Mouse (Mus musculus) forebrain, embryonic 13.5 days (tissue): ENCODE measurements around the gene Slc30a1. TPM values are rescaled to one million over a fixed set of nuclear protein-coding genes. Genes with fewer than 3 reads are reported as not detected.

Source experiments
- ATAC-seq: fragments of 200-750 bp; cut with Nextera tagmentation; 2 replicates; pipeline ENCODE4 v1.8.0; 2017
- H3K27ac ChIP-seq: fragments of 300-500 bp; sonication (generic); 2 replicates; pipeline ENCODE4 v1.5.1; 2015; ENCODE audit warnings: inconsistent platforms, mild to moderate bottlenecking, moderate library complexity
- H3K27me3 ChIP-seq: fragments of 300-500 bp; sonication (generic); 2 replicates; pipeline ENCODE4 v1.6.1; 2015; ENCODE audit warnings: mild to moderate bottlenecking, inconsistent platforms
- H3K36me3 ChIP-seq: fragments of 300-500 bp; sonication (generic); 2 replicates; pipeline ENCODE4 v1.6.1; 2015; ENCODE audit warnings: mild to moderate bottlenecking, inconsistent platforms; ENCODE audit not compliant: poor library complexity, severe bottlenecking
- H3K4me1 ChIP-seq: fragments of 300-500 bp; sonication (generic); 2 replicates; pipeline ENCODE4 v1.6.1; 2015; ENCODE audit warnings: inconsistent platforms
- H3K4me2 ChIP-seq: fragments of 300-500 bp; sonication (generic); 2 replicates; pipeline ENCODE4 v1.6.1; 2015; ENCODE audit warnings: inconsistent platforms, mild to moderate bottlenecking, moderate library complexity
- H3K4me3 ChIP-seq: fragments of 300-500 bp; sonication (generic); 2 replicates; pipeline ENCODE4 v1.5.1; 2015; ENCODE audit warnings: mild to moderate bottlenecking, inconsistent platforms
- H3K9ac ChIP-seq: fragments of 300-500 bp; sonication (generic); 2 replicates; pipeline ENCODE4 v1.6.1; 2015; ENCODE audit warnings: mild to moderate bottlenecking, inconsistent platforms
- H3K9me3 ChIP-seq: fragments of 300-500 bp; sonication (generic); replicated peaks from 2 replicates; pipeline ENCODE4 v1.6.1; 2016; ENCODE audit warnings: inconsistent platforms
- WGBS: fragments of 180-500 bp; shearing (Covaris S2); methylation state at CpG from one replicate; pipeline ENCODE4 v1.1.7; 2015; 5-methylcytosine and 5-hydroxymethylcytosine counted together
- polyA plus RNA-seq: library from polyadenylated mRNA; unstranded; fragments of >200 nt; fragmentation: Nextera tagmentation; extraction: Ambion mirVana; gene quantifications from 2 replicates; pipeline ENCODE4 v1.2.1, GENCODE M21; 2015

The Slc30a1 gene
- polyA plus RNA-seq, 1 experiment from 2014 or later, result 1.6 TPM

GRCm38 (mm10) chr1:191950611-191951010 lies 44.0 kb downstream of the Slc30a1 start:
- Histone ChIP-seq H3K4me3 (no peak overlapping the region), H3K4me1 (no peaks in the 10 kb centered on the region), H3K4me2 (no peak overlapping the region), H3K9ac (no peak overlapping the region), H3K36me3 (no peaks in the 10 kb centered on the region), H3K9me3 (no peaks in the 10 kb centered on the region), H3K27me3 (no peaks in the 10 kb centered on the region), H3K27ac (no peak overlapping the region)
- no peak for ATAC-seq
- WGBS, result 56% methylated on average over 2 of the region's 2 CpGs

DNA sequence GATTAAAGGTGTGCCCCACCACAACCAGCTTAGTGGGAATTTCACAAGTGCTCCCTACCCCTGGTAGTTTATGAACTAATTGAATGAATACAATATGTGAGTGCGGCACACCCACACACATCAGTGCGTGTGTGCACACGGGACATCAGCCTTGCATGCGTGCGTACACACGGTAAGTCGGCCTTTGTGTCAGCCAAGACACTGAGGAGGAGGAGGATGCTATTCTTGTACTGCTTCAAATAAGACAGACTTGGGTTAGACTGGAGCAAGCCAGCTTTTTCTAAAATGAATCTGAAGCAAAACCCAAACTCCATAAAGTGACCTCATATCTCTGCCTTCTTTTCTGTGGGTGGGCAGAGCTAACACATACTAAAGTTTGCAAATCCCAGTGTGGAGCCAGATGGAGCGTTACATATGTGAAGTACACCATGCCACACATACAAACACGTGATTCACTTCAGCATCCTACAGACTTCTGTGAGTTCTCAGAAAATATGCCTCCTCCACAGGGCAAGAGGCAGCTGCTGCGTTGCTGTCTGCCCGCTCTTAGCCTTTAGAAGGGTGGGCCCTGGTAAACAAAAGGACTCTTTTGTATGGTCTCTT lies 46.3 kb downstream of the Slc30a1 start:
- Histone ChIP-seq H3K4me2 (no peak overlapping the region), H3K4me1 (no peaks in the 10 kb centered on the region), H3K9me3 (no peaks in the 10 kb centered on the region), H3K27ac (no peak overlapping the region), H3K9ac (no peak overlapping the region), H3K36me3 (no peaks in the 10 kb centered on the region), H3K4me3 (no peak overlapping the region), H3K27me3 (no peaks in the 10 kb centered on the region)
- no peak for ATAC-seq
- 84% methylated on average over 11 of the region's 11 CpGs for WGBS

DNA sequence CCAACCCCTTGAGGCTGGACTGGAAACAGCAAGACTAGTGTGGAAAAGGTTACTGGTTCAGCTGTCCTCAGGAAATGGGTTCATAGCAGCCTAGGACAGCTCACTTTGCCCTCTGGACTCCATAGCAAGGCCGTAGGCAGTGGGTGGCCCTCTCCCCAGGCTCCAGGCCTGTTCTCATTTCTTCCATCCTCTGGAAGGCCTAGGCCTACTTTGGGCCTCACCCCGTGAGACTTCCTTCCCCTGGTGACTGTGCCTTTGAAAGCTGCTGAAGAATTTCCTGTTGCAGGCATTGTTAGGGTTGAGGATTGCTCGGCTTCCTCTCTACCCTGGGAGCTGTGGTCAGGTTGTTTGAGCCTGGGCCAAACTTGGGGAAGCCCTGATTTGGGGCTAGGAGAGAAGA lies 48.5 kb downstream of the Slc30a1 start:
- Histone ChIP-seq H3K4me2 (no peak overlapping the region), H3K9me3 (no peaks in the 10 kb centered on the region), H3K4me3 (no peak overlapping the region), H3K4me1 (no peaks in the 10 kb centered on the region), H3K27me3 (no peaks in the 10 kb centered on the region), H3K9ac (no peak overlapping the region), H3K27ac (no peak overlapping the region), H3K36me3 (no peaks in the 10 kb centered on the region)
- WGBS, result 64% methylated on average over 3 of the region's 3 CpGs
- no peak for ATAC-seq

DNA sequence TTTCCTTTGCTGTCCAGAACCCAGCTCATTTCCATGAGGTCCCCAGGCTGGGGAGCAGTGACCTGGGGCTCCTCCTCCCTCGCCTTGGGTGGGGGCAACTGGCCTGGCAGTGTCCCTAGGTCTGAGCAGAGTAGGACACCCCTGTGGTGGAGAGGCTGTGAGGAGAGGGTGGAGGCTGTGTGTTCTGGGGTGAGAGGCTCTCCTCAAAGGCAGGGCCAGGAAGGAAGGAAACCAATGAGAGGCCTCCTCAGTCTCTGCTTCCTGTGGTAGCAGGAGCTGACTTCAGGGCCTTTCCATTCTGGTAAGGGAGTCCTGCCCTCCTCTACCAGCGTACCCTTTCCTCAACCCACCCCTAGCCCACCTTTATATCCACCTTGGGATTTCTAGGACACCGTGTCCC lies 49.7 kb downstream of the Slc30a1 start:
- no peak overlapping the region for H3K4me3 ChIP-seq
- no peaks in the 10 kb centered on the region for H3K9me3 ChIP-seq
- no peak overlapping the region for H3K9ac ChIP-seq
- no peaks in the 10 kb centered on the region for H3K36me3 ChIP-seq
- no peaks in the 10 kb centered on the region for H3K4me1 ChIP-seq
- WGBS, result 76% methylated on average over 3 of the region's 3 CpGs
- no peak overlapping the region for H3K4me2 ChIP-seq
- ATAC-seq, result no peak
- H3K27me3 ChIP-seq, result no peaks in the 10 kb centered on the region
- H3K27ac ChIP-seq, result no peak overlapping the region

GRCm38 (mm10) chr1:191956871-191957270 lies 50.3 kb downstream of the Slc30a1 start:
- ATAC-seq, result no peak
- no peaks in the 10 kb centered on the region for H3K4me1 ChIP-seq
- H3K27me3 ChIP-seq, result no peaks in the 10 kb centered on the region
- no peak overlapping the region for H3K27ac ChIP-seq
- no peaks in the 10 kb centered on the region for H3K36me3 ChIP-seq
- no peak overlapping the region for H3K9ac ChIP-seq
- H3K9me3 ChIP-seq, result no peaks in the 10 kb centered on the region
- H3K4me3 ChIP-seq, result no peak overlapping the region
- H3K4me2 ChIP-seq, result no peak overlapping the region
- 88% methylated on average over 2 of the region's 2 CpGs for WGBS

GRCm38 (mm10) chr1:191957321-191957720 lies 50.8 kb downstream of the Slc30a1 start:
- no peak overlapping the region for H3K9ac ChIP-seq
- no peak for ATAC-seq
- H3K27me3 ChIP-seq, result no peaks in the 10 kb centered on the region
- WGBS, result 74% methylated on average over 3 of the region's 3 CpGs
- H3K27ac ChIP-seq, result no peak overlapping the region
- no peak overlapping the region for H3K4me2 ChIP-seq
- H3K4me1 ChIP-seq, result no peaks in the 10 kb centered on the region
- no peak overlapping the region for H3K4me3 ChIP-seq
- no peaks in the 10 kb centered on the region for H3K36me3 ChIP-seq
- no peaks in the 10 kb centered on the region for H3K9me3 ChIP-seq

DNA sequence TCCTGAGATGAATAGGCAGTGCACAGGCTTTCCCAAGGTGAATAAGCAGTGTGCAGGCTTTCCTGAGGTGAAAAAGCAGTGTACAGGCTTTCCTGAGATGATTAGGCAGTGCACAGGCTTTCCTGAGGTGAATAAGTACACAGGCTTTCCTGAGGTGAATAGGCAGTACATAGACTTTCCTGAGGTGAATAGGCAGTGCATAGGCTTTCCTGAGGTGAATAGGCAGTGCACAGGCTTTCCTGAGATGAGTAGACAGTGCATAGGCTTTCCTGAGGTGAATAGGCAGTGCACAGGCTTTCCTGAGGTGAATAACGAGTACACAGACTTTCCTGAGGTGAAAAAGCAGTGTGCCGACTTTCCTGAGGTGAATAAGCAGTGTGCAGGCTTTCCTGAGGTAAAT lies 54.4 kb downstream of the Slc30a1 start:
- Histone ChIP-seq H3K4me1 (no peaks in the 10 kb centered on the region), H3K9me3 (no peaks in the 10 kb centered on the region), H3K27me3 (no peaks in the 10 kb centered on the region), H3K4me2 (no peak overlapping the region), H3K4me3 (no peak overlapping the region), H3K9ac (no peak overlapping the region), H3K27ac (no peak overlapping the region), H3K36me3 (no peaks in the 10 kb centered on the region)
- ATAC-seq, result no peak
- 57% methylated on average over 2 of the region's 2 CpGs for WGBS

Other genes starting within 250 kb of the Slc30a1 start
- gene Lpgat1, start 188.9 kb upstream of the Slc30a1 start, polyA plus RNA-seq, result 26.2 and 27.0 TPM in 2 replicates
- gene Nek2, start 85.3 kb upstream of the Slc30a1 start, polyA plus RNA-seq, result 37.2 and 42.5 TPM in 2 replicates
- 1.8 and 3.0 TPM in 2 replicates for gene Rd3, start 70.6 kb downstream of the Slc30a1 start, polyA plus RNA-seq
- 2.7 and 4.1 TPM in 2 replicates for gene Traf5, start 185.8 kb downstream of the Slc30a1 start, polyA plus RNA-seq
- 20.3 and 22.2 TPM in 2 replicates for gene Rcor3, start 231.3 kb downstream of the Slc30a1 start, polyA plus RNA-seq